Mouse (Mus musculus) lung, adult 2 months (tissue): Measurements from ENCODE around the gene Pou5f1.

ENCODE experiments used
- CTCF ChIP-seq: fragments of 200-500 bp; IDR thresholded peaks from 2 replicates; pipeline ENCODE4 v1.5.1; 2011; ENCODE audit warnings: mild to moderate bottlenecking, low read length, control low read depth; ENCODE audit not compliant: insufficient read depth
- POLR2A ChIP-seq: fragments of 200-500 bp; IDR thresholded peaks from 2 replicates; pipeline ENCODE4 v1.6.1; 2011; ENCODE audit warnings: low read depth, mild to moderate bottlenecking, control low read depth, low read length, borderline replicate concordance; ENCODE audit errors: extremely low read depth

- no peak for TF ChIP-seq POLR2A
- TF ChIP-seq CTCF = no peak
These were observed 44.3 kb downstream of the Pou5f1 start for GRCm38 (mm10) chr17:35550143-35550494.
